Mouse (Mus musculus) cerebellum, adult 2 months (tissue): ENCODE measurements around the gene Fbl.
A peak's percentile ranks its signal among the peaks of the same experiment; 100 is the strongest.

ENCODE experiments used
- CTCF ChIP-seq: fragments of 200-500 bp; IDR thresholded peaks from 2 replicates; pipeline ENCODE4 v1.5.1; 2011; ENCODE audit warnings: low read depth, mild to moderate bottlenecking, control low read depth, low read length, moderate library complexity, borderline replicate concordance; ENCODE audit not compliant: insufficient read depth
- POLR2A ChIP-seq: fragments of 200-500 bp; IDR thresholded peaks from 2 replicates; pipeline ENCODE4 v1.6.1; 2011; ENCODE audit warnings: low read length, control low read depth, borderline replicate concordance; ENCODE audit not compliant: insufficient read depth

- TF ChIP-seq CTCF (peak; percentile 88), POLR2A (no peak)
Observed at GRCm38 (mm10) chr7:28148263-28148662, 21.2 kb upstream of the Fbl start.
